Mouse (Mus musculus): ENCODE measurements around the gene Myrf.

The Myrf gene

DNA sequence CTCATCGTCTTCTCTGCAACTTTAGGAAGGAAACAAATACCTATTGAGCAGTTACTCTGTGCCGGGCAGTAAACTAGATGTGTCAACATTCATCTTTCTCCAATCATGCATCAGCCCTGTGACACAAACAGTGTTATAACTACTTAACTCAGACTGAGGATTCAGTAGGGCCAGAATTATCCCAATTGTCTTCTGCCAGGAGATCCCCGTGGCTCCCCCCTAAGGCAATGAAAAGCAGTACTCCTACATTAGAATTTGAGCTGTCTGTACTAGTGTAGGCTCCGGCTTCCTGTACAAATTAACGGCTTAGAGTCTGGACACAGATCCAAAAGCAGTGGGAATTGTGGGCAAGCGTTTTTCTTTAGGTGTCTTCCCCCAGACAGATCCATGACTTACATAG lies 35.5 kb downstream of the Myrf start:
- DNase-seq: no peak

DNA sequence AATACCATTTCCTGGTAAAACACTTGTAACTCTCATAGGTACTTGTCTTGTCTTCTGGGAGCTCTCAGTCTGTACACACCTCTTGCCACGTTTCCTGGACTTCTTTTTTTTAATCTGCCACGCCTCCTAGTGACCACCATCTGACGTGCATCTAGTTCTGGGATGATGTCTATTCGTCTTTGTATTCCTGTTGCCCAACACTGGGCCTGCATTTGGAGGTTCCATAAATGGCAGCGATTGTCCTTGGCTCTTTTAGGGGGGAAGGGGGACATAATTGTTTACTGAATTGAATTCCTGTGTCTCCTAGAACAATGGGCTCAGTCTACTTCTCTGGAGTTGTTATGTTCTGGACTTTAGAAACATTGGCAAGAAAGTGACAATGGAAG lies 35.9 kb downstream of the Myrf start:
- DNase-seq: peak; percentile 53

DNA sequence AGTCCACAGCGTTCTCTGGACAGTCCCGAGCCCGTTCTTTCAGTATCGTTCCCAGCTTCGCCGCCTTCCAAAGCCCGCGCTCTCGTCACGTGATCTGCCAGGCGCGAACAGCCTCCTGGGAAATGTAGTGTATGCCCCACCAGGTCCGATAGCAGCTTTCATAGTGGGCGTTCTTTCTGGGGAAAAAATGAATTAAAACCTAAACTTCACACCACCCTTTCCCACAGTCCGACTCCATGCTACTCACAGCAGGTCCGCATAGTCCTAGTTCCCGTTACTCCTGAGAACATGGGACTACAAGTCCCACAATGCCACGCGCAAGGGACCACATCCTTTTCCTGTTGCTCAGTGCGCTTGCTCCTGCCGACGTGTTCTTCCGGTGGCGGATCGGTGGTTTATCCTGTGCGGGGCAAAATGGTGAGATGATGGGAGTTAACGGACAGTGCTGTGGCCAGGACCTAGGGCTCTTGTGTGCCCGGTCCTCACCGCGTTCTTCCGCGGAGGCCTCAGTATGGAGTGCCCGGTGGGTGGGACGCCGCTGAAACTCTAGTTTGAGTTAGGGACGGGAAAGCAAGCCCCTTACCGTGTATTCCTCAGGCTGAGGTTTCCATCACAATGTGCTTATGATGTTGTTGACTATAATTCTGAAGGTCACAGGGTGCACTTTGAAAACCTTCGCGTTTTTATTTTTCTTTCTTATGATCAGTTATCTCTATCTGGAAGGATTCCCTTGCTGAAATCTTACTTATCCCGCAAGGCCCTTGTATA lies 36.5 kb downstream of the Myrf start, which contains the start of the genes Tmem258 and Fen1:
TSS of gene Tmem258 (plus strand) at position 167 of the 768 bp plus-strand sequence.
TSS of gene Fen1 (minus strand) at position 322 of the 768 bp plus-strand sequence.
- DNase-seq: peak; percentile 93

DNA sequence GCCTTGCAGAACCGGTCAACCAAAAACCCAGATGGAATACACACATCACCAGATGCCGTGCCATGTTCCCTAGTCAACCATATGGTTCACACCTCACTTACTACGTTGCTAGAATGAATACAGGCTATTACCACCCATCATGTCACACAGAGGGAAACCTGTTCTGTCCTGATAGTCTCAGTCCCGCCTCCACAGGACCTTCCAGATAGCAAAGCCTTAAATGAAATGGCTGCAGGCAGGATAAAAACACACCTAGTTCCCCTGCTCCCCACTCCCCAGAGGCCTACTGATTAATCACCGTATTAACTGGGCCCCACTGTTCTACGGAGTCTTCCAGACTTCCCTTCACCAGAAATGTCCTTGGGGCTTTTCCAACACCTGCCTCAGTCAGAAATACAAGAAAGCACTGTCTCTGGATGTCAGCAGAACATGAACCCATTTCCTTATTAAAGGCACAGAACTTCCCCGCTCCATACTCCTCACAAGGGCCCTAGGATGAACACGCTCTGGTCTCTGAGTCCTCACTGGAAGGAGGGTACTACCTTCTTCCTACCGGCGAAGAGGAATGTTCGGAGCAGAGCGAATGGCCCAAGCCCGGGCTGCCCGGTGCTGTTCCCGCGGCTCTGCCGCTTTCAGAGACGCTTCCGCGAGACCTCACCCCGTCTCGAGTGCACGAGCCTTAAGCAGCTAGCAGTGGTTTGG lies 37.3 kb downstream of the Myrf start:
- DNase-seq: no peak

DNA sequence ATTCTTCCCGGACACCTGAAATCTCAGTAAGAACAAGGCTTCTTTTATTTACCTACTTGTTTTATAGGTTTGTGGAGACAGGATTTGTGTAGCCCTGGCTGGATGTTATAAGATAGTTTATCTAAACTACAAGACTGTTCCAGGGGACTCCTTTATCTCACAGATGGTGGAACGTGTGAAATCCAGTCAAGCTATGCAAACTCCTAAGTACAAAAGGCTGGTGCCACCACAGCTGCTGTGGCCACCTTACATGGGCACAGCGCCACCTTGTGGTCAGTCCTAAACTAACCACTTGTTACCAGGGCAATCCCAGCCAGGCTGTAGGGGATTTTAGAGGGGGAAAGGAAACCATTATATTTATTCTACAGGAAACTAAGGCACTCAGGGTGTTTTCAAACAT lies 41.8 kb downstream of the Myrf start:
- peak; percentile 92 for DNase-seq

DNA sequence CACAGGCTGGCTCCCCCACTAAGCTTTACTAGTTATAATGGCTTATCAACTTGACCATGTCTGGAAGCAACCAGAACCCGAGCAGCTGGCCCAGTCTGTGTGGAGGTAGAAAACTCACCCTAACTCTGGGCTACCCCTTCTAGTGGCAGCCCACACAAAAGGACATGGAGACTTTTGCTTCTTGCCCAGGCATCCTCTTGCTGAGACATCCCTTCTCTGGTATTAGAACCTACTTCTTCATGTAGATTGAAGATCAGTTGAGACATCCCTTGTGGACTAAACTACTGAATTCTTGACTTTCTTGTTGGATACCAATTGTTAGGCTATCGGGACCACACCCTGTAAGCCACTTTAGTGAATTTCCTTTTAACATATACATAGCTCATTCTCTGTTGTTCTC lies 42.3 kb downstream of the Myrf start:
- no peak for DNase-seq

DNA sequence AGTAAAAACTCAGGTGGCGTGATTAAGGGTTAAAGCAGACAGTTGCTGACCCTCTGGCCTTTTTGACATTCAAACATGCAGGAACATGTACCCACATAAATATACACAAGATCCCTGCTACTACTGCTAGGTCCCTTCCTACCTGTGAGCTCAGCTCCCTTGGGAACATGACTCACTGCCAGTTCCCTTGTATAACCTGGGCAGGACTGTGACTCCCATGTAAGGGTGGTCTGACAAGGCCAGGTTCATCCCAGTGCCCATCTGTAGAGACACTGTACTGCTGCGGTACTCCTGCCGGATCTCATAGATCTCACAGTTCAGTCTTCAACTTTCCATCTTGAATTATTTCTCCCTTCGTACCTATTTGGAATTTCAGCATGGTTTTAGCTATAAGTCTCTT lies 43.4 kb downstream of the Myrf start:
- DNase-seq: no peak

DNA sequence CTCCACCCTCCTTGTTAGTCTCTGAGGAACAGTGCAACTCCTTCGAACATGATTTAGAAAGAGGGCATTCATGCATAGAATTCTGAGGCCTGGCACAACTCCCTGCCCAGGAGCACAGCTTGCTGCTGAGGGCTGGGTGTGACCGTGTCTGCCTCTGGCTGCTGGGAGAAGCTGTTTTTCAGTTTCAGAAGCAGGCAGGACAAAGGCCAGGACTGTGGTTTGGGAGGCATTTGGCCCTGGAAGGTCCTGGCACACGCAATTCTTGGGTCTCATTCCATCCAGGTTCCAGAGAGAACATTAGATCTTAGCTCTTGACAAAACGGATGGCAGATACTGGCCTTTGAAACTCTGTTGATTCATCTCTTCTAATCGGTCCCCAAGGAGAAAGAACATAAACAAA lies 45.3 kb downstream of the Myrf start:
- DNase-seq: peak; percentile 43

DNA sequence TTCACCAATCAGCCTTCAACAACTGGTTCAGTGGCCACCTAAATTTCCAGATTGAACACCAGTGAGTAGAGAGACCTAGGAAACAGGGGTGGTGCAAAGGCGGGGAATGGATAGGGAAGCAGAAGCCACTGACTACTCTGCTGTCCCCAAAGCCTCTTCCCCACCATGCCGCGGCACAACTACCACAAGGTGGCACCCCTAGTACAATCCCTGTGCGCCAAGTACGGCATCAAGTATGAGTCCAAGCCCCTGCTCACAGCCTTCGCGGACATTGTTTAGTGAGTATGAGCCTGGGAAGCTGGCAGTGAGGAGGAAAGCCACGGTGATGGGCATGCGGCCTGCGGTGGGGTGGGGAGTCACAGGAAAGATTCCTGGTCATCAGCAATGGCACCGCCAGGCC lies 46.2 kb downstream of the Myrf start:
- no peak for DNase-seq

DNA sequence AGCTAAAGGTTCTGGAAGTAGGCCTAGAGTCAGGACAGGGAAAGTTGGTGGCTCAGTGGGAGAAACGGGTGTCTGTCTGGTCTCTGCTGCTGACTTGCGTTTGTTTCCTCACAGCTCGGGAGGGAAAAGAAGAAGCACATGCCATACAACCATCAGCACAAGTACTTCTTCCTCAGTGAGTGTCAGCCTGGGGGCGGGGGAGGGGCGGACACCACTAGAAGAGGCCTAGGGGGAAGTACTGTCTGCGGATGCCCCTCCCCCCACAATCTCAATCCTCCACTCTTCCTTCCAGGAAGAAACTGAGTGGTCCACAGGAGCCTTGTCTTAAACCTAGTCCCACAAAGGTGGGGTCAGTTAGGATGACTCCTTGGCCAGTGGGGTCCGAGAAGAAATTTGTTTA lies 49.2 kb downstream of the Myrf start:
- DNase-seq: peak; percentile 51

DNA sequence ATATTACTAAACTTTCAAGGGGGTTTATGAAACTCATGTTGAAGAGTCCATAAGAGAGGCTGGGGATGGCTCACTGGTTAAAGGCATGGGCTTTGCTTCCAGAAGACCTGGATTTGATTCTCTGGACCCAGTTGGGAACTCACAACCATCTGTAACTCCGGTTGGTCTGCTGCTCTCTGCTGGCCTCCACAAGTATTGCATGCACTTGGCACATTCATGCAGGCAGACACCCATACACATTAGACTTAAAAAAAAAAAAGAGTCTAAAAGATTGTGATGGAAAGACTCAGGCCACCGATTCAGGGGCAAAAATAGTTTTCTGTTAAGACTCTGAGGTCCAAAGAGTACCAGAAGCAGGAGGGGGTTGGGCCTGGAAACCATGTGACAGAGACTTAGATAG lies 49.8 kb downstream of the Myrf start:
- peak; percentile 88 for DNase-seq

DNA sequence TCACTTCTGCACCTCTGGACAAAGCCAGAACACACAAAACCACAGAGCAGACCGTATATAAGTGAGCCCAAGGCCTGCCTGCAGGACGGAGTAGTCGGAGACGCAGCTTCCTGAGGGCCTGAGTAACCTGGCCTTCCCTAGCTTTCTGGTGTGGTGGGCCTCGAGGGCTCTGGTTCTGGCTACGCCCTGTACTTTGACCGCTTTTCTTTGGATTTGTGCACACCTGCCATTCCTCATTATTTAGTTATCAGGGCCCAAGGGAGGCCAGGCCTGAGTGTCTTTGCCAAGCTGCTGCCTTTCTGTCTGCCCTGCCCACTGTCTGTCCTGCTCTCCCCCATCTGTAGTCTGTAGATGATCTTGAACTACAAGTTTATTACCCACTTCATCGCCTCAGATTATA lies 50.6 kb downstream of the Myrf start:
- no peak for DNase-seq

DNA sequence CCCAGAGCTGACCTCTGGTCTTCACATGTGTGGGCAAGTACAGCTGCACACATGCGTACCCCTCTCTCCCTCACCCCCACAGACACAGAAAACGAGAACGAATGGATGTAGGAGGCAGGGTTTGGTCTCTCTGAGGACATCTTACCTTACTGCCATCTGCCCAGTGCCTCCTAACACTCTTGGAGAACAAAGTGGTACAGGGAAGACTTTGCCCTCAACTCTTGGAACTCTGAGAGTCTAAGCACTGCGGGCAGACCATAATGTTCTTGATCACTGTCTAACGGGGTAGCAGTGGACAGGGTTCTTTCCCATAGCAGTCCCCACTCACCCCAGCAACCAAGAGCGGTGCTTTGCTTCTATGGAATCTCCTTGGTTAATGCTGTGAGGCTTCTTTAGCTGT lies 51.5 kb downstream of the Myrf start:
- no peak for DNase-seq

DNA sequence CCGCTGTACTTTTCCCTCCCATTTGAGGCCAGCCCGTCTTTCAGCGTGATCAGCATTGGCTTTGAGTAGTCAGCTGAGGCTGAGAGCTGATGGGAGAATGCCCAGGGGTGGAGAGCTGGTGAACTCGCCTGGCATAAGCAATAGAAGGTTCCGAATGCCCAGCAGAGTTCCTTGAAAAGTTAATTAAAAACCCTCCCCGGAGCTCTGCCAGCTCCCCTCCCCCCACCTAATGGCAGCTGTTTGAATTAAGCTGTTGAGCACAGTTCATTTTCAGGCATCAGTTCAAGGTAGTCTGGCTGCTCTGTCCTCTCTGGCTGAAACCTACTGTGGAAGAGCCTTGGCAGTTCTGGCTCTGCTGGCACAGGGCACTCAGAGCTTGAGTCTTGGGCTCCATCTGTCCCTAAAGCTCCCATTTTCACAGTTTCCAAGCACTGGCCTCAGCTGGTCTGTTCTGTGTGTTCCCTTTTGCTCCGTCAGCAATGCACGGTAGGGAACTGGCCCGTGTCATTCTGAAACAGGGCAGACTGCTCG lies 52.2 kb downstream of the Myrf start:
- peak; percentile 83 for DNase-seq

DNA sequence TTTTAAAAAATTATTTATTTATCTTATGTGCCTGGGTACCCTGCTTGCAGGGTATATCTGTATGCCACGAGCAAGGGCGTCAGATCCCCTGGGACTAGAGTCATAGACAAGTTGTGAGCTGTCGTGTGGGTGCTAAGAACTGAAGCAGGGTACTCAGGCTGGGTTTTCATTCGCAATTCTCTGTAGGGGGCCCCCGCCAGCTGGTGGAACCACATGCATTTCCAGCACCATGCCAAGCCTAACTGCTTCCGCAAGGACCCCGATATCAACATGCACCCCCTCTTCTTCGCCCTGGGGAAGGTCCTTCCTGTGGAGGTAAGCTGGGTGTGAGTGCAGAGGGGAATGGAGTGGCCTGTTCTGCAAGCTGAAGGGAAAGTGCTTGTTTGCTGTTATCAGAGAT lies 54.0 kb downstream of the Myrf start:
- no peak for DNase-seq

DNA sequence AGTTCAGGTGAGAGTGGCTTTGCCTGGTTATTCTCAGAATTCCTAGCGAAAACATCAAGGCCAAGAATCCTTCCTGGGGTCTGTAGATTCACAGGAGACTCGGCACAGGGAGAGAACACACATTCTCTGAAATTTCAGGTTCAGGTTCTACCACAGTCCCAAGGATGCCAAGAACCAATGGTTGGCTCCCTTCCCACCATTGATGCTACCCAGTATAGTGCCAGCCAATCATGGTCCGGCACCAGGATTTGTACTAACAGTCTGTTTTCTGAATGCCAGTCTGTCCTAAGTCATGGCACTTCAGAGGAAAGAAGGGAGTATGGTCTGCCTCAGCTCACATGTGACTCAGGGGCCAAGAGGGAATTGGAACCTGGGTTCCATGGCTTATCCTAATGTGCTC lies 54.7 kb downstream of the Myrf start:
- DNase-seq: no peak

DNA sequence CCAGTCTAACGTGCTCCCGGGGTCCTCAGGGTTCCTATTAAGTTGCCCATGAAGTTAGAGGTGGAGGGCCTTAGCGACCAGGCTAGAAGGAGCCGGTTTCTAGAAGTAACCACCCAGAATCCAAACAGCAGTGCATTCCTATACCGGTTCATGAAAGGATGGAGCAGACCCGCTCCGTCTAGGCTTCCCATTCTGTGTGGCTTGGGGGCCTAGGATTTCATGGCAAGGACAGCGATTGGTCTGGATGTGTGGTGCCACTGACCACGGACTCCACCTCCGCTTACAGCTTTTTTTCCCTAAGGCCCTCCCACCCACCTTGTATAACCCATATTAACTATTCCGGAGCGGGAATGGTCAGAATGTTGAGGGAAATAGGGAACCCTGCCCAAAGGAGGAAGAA lies 56.5 kb downstream of the Myrf start:
- peak; percentile 54 for DNase-seq

DNA sequence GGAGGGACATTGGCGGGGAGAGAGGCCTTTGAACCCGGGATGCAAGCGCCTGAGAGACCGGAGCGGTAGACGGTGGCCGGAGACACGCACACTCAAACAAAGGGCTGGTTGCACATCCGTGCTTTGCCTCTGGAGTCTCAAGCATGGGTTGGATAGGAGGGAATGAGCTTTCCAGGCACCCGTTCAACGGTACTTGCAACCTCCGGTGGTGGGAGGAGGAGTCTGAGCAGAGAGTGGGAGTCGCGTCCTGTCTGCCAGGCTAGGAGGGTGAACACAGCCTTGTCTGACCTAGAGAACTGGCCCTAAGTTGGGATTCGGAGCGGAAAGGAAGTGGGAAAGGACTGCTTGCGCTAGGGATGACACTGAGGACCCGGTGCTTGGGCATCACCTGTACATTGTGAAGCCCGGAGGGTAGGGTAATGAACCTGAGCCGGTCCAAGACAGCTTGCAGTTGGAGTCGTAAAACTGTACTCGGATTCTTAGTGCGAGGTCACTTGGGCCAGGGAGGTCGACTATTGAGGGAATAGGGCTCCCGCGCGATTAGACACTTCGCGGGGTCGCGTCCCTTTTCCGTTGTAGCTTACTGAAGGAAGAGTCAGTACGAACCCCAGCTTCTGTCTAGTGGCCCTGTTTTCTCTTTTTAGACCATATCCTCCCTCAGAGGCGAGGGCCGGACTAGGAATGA lies 57.1 kb downstream of the Myrf start:
- DNase-seq: peak; percentile 83

DNA sequence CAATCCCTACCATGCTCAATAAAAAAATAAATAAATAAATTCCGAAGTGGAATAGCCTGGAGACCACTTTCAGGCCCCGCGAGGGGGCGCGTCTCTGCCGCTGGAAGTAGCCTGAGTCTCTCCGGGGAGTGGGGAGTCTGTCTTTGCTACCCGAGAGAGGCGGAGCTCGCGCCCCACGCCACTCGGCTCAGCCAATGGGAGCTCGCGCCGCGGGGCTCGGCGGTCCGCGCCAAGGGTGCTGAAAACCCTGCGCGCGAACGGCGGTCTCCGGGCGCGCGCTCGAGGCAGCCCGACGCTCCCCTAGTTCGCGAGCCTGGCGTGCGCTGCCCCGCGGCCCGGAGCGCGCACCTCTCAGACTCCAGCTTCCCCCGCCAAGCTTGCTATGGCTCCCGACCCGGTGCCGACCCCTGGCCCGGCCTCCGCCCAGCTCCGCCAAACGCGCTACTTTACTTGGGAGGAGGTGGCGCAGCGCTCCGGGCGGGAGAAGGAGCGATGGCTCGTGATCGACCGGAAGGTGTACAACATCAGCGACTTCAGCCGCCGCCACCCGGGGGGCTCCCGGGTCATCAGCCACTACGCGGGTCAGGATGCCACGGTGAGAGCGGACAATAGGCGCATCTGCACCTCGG lies 57.8 kb downstream of the Myrf start, which contains the start of gene Fads1:
TSS of gene Fads1 (plus strand) at position 219 of the 629 bp plus-strand sequence.
- peak; percentile 97 for DNase-seq

DNA sequence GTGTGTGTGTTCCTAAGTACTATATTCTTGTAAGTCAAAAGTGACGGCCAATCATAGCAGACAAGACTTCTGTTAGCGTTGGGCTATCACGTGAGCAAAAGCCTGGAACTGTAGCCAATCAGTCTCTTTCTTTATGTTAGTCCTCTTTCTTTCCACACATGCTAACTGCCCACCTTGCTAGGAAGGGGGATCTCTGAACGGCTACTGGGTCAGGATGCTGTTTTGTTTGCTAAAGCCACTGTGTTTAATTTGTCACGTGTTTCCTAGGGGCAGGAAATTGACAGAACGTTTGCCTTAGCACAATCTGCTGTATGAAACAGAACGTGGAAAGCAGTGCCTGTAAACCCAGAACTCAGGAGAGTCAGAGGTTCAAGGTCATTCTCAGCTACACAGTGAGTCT lies 58.4 kb downstream of the Myrf start:
- DNase-seq: no peak

DNA sequence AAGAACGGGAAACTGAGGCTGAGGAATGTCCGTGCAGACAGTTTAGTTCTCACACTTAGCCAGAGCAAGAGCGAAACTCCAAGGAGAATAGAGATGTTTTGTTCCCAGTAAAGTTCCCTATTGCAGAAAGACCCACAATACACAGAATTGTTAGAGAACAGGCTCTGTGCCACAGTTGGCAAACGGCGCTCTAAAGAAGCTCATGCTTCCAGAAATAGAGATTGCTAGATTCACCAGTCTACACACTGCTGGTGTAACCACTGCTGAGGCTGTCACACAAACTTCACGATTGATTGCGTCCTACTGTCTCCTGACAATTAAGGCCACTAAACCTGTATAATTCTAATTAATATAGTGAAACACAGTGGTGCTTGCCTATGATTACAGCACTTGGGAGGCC lies 59.3 kb downstream of the Myrf start:
- DNase-seq: no peak

DNA sequence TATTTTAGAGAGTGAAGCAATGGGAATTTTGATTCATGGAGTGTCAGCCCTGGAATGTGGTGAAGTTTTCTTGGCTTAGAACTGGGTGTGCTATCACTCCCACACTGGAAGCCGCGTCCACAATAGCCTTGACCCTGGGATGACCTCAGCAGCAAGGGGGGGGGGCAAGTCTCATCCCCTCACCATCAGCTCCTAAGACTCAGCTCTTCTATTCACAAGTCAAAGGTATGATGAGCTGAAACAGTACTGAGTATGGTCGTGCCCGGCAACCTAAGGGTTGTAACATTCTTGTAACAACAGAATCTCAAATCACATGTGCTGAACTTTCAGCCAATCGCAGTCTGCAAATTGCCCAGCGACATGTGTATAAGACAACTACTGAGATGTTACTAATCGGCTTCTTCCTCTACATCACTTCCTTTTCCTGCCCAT lies 63.6 kb downstream of the Myrf start:
- peak; percentile 43 for DNase-seq

DNA sequence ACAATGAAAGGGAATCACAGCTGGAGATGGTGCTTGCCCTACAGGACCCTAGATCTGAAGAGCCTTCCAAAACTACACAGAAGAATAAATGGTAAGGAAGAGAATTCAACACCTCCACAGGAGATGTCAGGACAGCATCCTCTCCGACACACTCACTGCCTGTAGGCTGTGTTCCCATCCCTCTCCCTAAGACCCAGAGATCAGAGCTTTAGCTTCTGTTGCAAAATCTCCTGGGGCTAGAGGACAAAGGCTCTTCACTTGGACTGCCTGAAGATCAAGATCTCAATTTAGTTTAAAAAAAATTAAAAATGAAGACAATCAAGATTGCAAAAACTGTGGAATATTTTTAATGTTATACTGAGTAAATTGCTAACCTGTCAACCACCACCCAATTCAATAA lies 64.1 kb downstream of the Myrf start:
- no peak for DNase-seq
